Mouse (Mus musculus) central nervous system, embryonic 18 days (tissue): ENCODE results near the gene Zmynd10. TPM values are rescaled to one million over a fixed set of nuclear protein-coding genes. Genes with fewer than 3 reads are reported as not detected.

Source experiments
- polyA plus RNA-seq: library from polyadenylated mRNA; depleted of rRNA; stranded (reverse); fragments of >200 nt; gene quantifications from 2 replicates; pipeline ENCODE4 v1.2.3, GENCODE M21; 2012; rRNA removed

Gene Zmynd10
- polyA plus RNA-seq = 8.9 and 9.6 TPM in 2 replicates

DNA sequence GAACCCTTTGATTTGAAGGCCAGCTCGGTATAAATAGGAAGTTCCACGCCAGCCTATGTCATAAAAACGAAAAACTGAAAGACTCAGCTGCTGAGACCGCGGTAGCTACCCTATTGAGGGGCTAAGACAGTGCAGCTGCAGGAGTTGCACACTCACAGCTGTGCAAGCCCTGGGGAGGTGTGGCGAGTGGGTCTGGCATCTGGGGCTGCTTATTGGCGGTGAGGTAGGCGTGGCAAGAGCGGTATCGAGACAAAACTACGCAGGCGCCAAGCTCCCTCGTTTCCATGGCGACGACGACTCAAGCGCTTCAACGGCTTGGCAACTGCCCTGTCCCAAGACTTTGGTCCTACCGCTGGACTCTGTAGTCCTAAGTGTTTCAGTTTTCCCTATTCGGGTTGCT is at the start of gene Zmynd10:
TSS of gene Zmynd10 (plus strand) at position 273 of the 400 bp plus-strand sequence.

DNA sequence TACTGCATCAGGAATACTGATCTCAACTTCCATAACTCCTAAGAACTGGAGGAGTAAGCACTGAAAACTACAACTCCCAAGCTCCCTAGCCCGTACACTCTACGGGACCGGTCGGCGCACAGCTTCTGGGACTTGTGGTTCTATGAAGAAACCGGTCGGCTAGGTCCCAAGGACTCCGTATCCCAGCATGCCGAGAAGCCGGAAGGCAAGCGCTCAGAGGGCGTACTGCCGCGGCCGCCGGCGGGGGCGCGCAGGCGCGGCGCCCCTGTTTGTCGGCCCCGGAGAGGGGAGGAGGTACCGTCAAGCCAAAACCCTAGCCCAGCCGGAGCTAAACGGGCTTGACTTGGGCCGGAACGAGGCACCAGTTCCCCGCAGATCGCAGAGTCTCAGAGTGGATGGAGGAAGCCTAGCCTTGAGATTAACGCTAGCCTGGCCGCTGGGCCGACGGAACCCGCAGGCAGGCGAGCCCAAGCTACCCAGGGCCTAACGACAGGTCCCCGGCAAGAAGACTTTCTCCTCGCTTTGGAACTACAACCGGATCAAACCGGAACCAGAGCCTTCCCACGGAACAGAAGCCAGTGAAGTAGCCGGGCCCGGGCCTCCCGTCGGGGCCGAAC is 13.2 kb upstream of the Zmynd10 start, which contains the start of gene Tmem115:
TSS of gene Tmem115 (plus strand) at position 155 of the 617 bp plus-strand sequence.

DNA sequence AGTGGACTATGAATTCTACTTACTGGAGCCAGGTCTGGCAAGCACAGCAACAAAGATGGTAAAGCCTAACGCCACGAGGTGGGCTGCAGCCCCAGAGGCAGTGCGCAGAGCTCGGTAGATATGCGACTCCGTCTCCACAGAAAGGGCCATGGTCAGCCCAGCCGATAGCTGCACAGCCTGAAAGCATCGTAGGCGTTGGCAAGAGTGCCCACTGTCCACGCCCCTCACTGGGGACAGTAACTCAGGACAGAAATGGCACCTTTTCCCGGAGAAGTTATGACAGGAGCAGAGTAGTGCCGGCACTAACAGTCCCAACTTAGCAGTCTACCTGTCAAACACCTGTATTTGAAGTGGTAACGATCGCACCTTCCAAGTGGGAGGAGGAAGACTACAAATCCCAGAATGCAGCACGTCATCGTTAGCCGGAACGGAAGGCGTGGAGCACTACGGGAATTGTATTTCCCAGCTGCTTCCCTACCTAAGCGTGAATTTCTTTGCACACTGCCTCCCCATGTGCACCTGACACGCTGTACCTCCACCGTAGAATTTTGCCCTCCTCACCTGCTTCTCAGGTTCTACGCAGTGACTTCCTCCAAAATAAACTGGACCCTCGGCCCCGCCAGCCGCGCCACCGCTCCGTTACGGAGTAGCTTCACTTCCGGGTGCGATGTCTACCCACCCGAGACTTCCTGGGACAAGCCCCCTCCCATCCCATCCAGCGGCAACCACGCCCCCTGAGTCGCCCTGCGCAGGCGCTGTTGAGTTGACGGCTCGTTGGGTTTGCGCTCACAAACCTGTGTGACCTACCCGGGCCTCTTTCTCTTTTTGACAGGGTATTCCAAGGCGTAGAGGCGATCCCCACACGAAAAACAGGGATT is 5.4 kb upstream of the Zmynd10 start, which contains the start of the genes Cyb561d2 and Nprl2:
TSS of gene Cyb561d2 (minus strand) at position 720 of the 878 bp plus-strand sequence.
TSS of gene Nprl2 (plus strand) at position 753 of the 878 bp plus-strand sequence.

DNA sequence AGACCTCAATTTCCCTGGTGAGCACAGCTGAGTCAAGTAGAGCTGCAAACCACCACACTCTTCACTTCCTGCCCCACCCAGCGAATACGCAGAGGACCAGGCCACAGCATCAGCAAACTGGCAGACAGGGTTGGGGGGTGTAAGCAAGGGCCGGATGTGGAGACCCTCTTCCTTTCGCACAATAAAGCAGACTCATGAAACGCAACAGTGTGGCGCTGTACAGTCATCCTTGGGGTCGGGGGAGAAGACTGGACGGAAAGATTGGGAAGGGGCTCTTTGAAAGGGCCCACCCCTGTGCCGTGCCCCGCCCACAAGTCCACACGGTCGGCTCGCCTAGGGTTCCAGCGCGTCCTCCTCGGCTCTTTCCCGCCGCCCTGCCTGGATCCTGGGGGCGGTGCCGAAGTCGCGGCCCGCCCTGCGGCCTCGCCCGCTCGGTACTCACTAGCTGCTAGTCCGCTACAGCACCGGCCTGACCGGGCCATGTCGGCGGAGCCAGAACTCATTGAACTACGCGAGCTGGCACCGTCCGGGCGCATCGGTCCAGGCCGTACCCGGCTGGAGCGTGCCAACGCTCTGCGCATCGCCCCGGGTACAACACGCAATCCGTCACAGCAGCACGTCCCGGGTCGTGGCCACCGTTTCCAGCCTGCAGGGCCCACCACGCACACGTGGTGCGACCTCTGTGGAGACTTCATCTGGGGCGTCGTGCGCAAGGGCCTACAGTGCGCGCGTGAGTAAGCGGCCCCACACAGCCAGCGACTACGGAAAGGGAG is 4.2 kb downstream of the Zmynd10 start, which contains the start of gene Rassf1:
TSS of gene Rassf1 (plus strand) at position 439 of the 773 bp plus-strand sequence.

DNA sequence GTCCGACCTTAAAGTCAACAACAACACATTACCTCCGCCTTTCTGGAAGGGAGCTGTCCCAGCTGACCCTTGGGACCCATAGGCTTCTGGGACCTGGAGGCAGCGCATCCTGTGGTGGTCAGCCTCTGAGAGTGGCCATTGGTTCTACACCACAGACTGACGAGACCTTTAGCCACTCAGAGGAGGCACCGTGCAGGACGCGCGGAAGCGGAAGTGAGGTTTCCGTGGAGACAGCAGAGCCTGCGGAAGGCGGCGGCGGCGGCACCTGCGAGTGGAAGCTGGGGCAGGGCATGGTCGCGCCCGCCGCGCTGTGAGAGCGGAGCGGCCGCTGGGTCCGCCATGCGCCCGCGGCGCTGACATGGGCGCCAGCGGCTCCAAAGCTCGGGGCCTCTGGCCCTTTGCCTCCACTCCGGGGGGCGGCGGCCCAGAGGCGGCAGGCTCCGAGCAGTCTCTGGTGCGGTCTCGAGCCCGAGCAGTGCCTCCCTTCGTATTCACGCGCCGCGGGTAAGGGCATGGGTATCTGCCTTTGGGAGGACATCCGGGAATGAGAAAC is 16.0 kb downstream of the Zmynd10 start, which contains the start of gene Tusc2:
TSS of gene Tusc2 (plus strand) at position 227 of the 553 bp plus-strand sequence.

DNA sequence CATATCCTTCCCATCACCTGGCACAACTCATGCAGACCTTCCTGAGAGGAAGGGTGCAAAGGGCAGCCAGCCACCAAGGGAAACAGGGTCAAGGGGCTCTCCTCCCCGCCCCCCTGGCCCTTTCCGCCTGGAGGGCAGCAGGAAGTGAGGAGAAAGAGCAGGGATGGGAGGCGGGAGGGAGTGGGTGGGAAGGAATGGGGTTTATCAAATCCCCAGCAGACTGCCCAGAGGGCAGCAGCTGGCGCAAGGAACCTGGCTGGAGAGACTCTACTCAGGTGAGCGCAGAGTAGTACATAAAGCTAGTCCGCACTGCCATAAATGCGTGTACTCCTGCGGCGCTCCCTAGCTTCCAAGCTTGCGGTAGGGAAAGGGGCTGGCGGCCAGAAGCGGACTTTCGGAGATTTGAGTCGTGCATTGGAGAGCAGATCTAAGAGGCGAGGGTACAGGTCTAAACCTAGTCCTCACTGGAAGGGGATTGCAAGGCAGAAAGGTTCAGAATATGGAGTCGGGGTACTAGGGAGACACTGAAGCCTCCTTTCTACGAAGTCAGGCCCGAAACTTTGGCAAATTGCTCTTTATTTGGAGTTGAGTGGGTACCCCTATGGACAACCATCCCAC is 20.7 kb downstream of the Zmynd10 start, which contains the start of gene Hyal2:
TSS of gene Hyal2 (plus strand) at position 244 of the 618 bp plus-strand sequence.

DNA sequence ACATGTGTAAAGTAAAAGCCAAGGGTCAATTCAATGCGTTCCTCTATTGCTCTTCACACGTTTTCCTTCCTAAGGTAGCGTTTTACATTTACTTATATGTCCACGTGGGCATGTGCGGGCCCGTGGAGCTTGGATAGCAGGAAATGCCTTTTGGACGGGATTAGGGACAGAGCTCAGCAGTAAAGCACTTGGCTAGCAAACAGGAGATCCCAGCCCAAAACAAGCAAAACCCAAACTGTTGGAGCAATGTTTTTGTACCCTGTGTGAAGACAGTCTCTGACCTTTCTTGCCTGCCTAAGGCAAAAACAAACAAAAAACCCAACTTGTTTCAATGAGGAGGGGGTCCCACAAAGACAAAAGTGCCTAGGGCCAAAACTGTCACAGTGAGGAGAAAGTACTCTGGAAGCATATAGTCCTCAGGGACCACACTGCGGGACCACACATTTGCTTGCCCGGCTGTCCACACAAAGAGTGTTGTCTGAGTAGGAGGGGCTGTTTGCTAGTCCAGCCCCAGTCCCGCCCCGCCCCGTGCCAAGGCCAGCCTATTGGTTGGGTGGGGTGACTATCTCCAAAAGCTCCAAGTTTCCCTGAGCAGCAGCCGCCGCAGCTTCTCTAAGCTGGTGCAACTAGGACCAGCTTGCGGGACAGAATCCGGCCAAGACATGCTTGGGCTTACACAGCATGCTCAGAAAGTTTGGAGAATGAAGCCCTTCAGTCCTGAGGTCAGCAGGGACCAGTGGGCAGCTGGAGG is 29.4 kb downstream of the Zmynd10 start, which contains the start of gene Hyal1:
TSS of gene Hyal1 (plus strand) at position 571 of the 751 bp plus-strand sequence.

DNA sequence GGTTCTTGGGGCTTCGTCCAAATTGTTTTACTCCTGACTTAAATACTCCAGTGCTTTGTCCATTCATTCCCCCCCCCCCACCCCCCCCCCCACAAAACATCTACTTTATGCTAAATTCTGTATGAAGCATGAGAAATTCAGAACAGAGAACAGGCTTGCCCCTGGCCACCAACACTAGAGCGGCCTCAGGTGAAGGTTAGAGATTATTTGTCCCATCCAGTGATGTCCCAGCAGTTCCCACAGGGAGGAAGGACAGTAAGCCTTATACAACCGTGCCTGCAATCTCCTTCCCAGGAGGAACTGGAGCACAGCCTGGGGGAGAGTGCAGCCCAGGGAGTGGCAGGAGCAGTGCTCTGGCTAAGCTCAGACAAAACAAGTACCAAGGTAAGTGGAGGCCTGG is 31.5 kb downstream of the Zmynd10 start, which contains the start of gene Naa80:
TSS of gene Naa80 (plus strand) at position 301 of the 400 bp plus-strand sequence.

DNA sequence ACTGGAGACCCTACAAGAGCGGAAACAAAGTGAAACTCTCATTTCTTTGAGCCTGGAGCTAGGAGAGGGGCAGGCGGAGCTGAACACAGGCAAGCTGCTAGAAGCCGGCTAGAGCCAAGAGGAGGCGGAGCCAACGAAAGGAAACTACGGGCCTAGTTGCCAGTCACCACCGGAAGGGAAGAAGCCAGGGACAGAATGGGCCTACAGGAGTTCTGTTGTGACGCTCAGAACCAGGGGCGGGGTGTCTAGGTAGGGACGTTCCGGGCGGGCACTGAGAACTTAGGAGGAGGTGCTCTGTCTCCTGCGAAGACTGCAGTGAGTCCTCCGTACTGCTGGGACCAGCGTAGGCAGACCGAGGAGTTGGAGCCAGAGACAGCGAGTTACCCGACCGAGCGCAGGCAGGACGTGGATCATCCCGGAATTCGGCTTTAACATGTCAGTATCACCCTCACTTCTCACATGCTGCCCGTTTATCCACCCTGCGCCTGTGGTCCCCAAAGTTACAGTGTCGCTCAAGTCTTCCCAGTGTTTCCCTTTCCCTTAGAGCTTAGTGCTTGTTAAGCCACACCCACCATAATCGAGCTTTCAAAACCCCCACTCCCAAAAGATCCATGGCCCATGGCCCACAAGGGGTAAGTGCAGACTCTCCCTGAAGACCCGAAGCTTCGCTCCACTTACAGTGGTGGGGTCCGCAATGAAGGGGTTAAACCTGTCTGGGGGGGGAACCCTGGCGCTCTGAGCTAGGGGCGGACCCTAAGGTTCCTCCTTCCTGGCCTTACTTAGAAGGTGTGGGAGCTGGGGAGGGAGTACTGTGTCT is 33.6 kb downstream of the Zmynd10 start, which contains the start of gene Hyal3:
TSS of gene Hyal3 (plus strand) at position 318 of the 817 bp plus-strand sequence.

DNA sequence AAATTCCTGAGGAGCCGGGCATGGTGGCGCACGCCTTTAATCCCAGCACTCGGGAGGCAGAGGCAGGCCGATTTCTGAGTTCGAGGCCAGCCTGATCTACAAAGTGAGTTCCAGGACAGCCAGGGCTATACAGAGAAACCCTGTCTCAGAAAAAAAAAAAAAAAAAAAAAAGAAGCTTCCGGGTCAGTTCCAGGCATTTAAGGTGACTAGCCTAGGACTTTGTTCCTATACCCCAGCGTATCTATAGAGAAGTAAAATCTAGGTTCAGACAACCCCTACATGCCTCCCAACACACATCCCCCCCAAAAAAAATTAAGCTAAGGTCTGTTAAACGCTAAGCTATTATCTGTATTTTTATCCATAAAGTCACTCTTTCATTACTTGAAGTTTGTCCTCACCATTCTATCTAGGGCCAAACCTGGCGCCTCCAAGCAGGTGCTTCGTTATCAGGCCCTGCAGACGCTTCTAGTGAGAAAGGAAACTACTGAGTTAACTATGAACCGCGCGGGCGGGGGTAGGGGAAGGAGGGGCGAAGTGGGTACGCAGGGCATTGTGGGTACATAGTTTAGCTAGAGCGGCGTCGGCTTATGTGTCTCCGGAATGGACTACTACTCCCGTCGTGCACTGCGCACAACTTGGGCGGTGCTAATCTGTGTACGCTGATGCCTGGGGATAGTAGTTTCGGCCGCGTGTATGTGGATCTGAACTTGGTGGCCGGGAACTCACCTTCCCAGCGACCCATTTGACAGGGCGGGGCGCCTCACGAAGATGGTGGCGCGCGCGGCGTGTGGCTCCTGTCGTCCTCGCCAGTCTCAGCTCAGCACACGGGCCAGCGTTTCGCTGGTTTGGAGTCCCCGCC is 40.1 kb downstream of the Zmynd10 start, which contains the start of gene Ifrd2:
TSS of gene Ifrd2 (plus strand) at position 669 of the 859 bp plus-strand sequence.

Other genes starting within 250 kb of the Zmynd10 start
- gene Hemk1, start 208.9 kb upstream of the Zmynd10 start, polyA plus RNA-seq = 26.8 and 30.0 TPM in 2 replicates
- gene 6430571L13Rik, start 206.7 kb upstream of the Zmynd10 start, polyA plus RNA-seq = 7.0 and 8.1 TPM in 2 replicates
- 82.7 and 88.5 TPM in 2 replicates for gene Cacna2d2, start 147.7 kb upstream of the Zmynd10 start, polyA plus RNA-seq
- 33.6 and 34.5 TPM in 2 replicates for gene Tmem115, start 13.4 kb upstream of the Zmynd10 start, polyA plus RNA-seq
- 47.5 and 52.4 TPM in 2 replicates for gene Cyb561d2, start 5.1 kb upstream of the Zmynd10 start, polyA plus RNA-seq
- gene Nprl2, start 5.1 kb upstream of the Zmynd10 start, polyA plus RNA-seq = 87.7 and 93.2 TPM in 2 replicates
- gene Rassf1, start 4.3 kb downstream of the Zmynd10 start, polyA plus RNA-seq = 35.2 and 38.7 TPM in 2 replicates
- gene Tusc2, start 16.0 kb downstream of the Zmynd10 start, polyA plus RNA-seq = 96.7 and 108 TPM in 2 replicates
- gene Hyal2, start 20.6 kb downstream of the Zmynd10 start, polyA plus RNA-seq = 29.8 and 30.5 TPM in 2 replicates
- gene Hyal1, start 29.6 kb downstream of the Zmynd10 start, polyA plus RNA-seq = 2.5 and 2.8 TPM in 2 replicates
- 16.6 and 19.8 TPM in 2 replicates for gene Naa80, start 31.6 kb downstream of the Zmynd10 start, polyA plus RNA-seq
- gene Hyal3, start 33.5 kb downstream of the Zmynd10 start, polyA plus RNA-seq = 1.2 and 1.5 TPM in 2 replicates
- gene Ifrd2, start 40.3 kb downstream of the Zmynd10 start, polyA plus RNA-seq = 20.6 and 24.7 TPM in 2 replicates
- gene Sema3b, start 61.9 kb downstream of the Zmynd10 start, polyA plus RNA-seq = 5.4 and 7.5 TPM in 2 replicates
- gene Gnai2, start 88.1 kb downstream of the Zmynd10 start, polyA plus RNA-seq = 382 and 399 TPM in 2 replicates
- gene Slc38a3, start 122.2 kb downstream of the Zmynd10 start, polyA plus RNA-seq = 87.6 and 91.9 TPM in 2 replicates
- gene Gnat1, start 132.4 kb downstream of the Zmynd10 start, polyA plus RNA-seq = 0.39 and 0.48 TPM in 2 replicates
- 109 and 131 TPM in 2 replicates for gene Sema3f, start 163.2 kb downstream of the Zmynd10 start, polyA plus RNA-seq
- 193 and 212 TPM in 2 replicates for gene Rbm5, start 223.7 kb downstream of the Zmynd10 start, polyA plus RNA-seq